Mouse (Mus musculus) heart, embryonic 14.5 days (tissue): Measurements from ENCODE around the gene Gm2832. TPM values are rescaled to one million over a fixed set of nuclear protein-coding genes. Genes with fewer than 3 reads are reported as not detected.
"Not testable (repeated sequence)": the region's sequence is repeated elsewhere in the genome, so short reads cannot be mapped to it uniquely, and the experiment has no call there.

Experiments used
- ATAC-seq: fragments of 200-750 bp; cut with Nextera tagmentation; 2 replicates; pipeline ENCODE4 v1.8.0; 2017; ENCODE audit warnings: low read depth, moderate TSS enrichment; ENCODE audit not compliant: insufficient number of reproducible peaks, insufficient read depth, low FRiP score
- H3K27ac ChIP-seq, 2 experiments: fragments of 200-500 bp in 1 of 2; fragments of 300-500 bp in 1 of 2; sonication (generic) in 1 of 2; replicated peaks in 1 of 2; 2 replicates each; pipeline ENCODE4 v1.5.1; 2012 to 2014; ENCODE audit warnings: low read depth in 2 of 2, low read length in 2 of 2, control low read depth in 1 of 2, mild to moderate bottlenecking in 1 of 2, mixed read lengths in 1 of 2; ENCODE audit not compliant: control insufficient read depth in 1 of 2, insufficient read depth in 1 of 2
- H3K27me3 ChIP-seq: fragments of 300-500 bp; sonication (generic); 2 replicates; pipeline ENCODE4 v1.6.1; 2014; ENCODE audit warnings: mild to moderate bottlenecking, low read length, control low read depth; ENCODE audit not compliant: control insufficient read depth, insufficient read depth
- H3K36me3 ChIP-seq: fragments of 300-500 bp; sonication (generic); 2 replicates; pipeline ENCODE4 v1.6.1; 2014; ENCODE audit warnings: mild to moderate bottlenecking, control low read depth, low read length, mixed read lengths; ENCODE audit not compliant: control insufficient read depth, insufficient read depth
- H3K4me1 ChIP-seq, 2 experiments: fragments of 200-500 bp in 1 of 2; fragments of 300-500 bp in 1 of 2; sonication (generic) in 1 of 2; 2 replicates each; pipeline ENCODE4 v1.6.1; 2012 to 2014; ENCODE audit warnings: low read length in 2 of 2, control low read depth in 1 of 2, mixed read lengths in 1 of 2; ENCODE audit not compliant: control insufficient read depth in 2 of 2, insufficient read depth in 2 of 2
- H3K4me2 ChIP-seq: fragments of 300-500 bp; sonication (generic); 2 replicates; pipeline ENCODE4 v1.6.1; 2014; ENCODE audit warnings: mild to moderate bottlenecking, low read length
- H3K4me3 ChIP-seq, 2 experiments: fragments of 200-500 bp in 1 of 2; fragments of 300-500 bp in 1 of 2; sonication (generic) in 1 of 2; 2 replicates each; pipeline ENCODE4 v1.5.1; 2012 to 2014; ENCODE audit warnings: low read length in 2 of 2, mild to moderate bottlenecking in 2 of 2, control low read depth in 1 of 2, low read depth in 1 of 2, moderate library complexity in 1 of 2; ENCODE audit not compliant: control insufficient read depth in 1 of 2, insufficient read depth in 1 of 2
- H3K9ac ChIP-seq: fragments of 300-500 bp; sonication (generic); 2 replicates; pipeline ENCODE4 v1.6.1; 2014; ENCODE audit warnings: mild to moderate bottlenecking, low read length
- H3K9me3 ChIP-seq: fragments of 300-500 bp; sonication (generic); 2 replicates; pipeline ENCODE4 v1.6.1; 2016; ENCODE audit warnings: low read length, control low read depth; ENCODE audit not compliant: control insufficient read depth
- WGBS: fragments of 180-500 bp; shearing (Covaris S2); extraction: QIAGEN DNeasy Blood & Tissue Kit; methylation state at CpG from one replicate; pipeline ENCODE4 v1.1.7; 2014; 5-methylcytosine and 5-hydroxymethylcytosine counted together
- polyA plus RNA-seq: library from polyadenylated mRNA; unstranded; fragments of >200 nt; fragmentation: Nextera tagmentation; extraction: Ambion mirVana; gene quantifications from 2 replicates; pipeline ENCODE4 v1.2.1, GENCODE M21; 2014

Gm2832 gene
- not detected in 2 replicates for polyA plus RNA-seq

GRCm38 (mm10) chr14:41278505-41278904 lies at the start of gene Gm2832:
TSS of gene Gm2832 (plus strand) at chr14:41278805.
- H3K9ac ChIP-seq, H3K36me3 ChIP-seq, H3K4me2 ChIP-seq, H3K27ac ChIP-seq, H3K27me3 ChIP-seq, H3K4me3 ChIP-seq, H3K4me1 ChIP-seq, ATAC-seq, H3K9me3 ChIP-seq: not testable (repeated sequence)
- 71% methylated on average over 2 of the region's 3 CpGs for WGBS

GRCm38 (mm10) chr14:41263296-41263695 lies 15.3 kb upstream of the Gm2832 start:
- not testable (repeated sequence) for H3K4me2 ChIP-seq, H3K4me1 ChIP-seq, H3K9me3 ChIP-seq, H3K27me3 ChIP-seq, ATAC-seq, H3K36me3 ChIP-seq, H3K9ac ChIP-seq, H3K27ac ChIP-seq, H3K4me3 ChIP-seq
- WGBS: 35% methylated on average over 4 of the region's 4 CpGs

- H3K27me3 ChIP-seq, H3K9me3 ChIP-seq, H3K27ac ChIP-seq, H3K36me3 ChIP-seq, H3K4me1 ChIP-seq, H3K4me3 ChIP-seq, ATAC-seq, H3K9ac ChIP-seq: not testable (repeated sequence)
- WGBS: 2% methylated on average over 22 of the region's 29 CpGs
- H3K4me2 ChIP-seq: peak overlapping the region; percentile 57
These were observed 14.5 kb upstream of the Gm2832 start for GRCm38 (mm10) chr14:41263853-41264755.

- peak overlapping the region; percentile 57 for H3K4me2 ChIP-seq
- not testable (repeated sequence) for H3K4me1 ChIP-seq, H3K27me3 ChIP-seq, H3K27ac ChIP-seq, H3K9ac ChIP-seq, H3K9me3 ChIP-seq, H3K36me3 ChIP-seq
- H3K4me3 ChIP-seq: peak overlapping the region; percentile 23 to 30
- under 1% methylated on average over 23 of the region's 36 CpGs for WGBS
- peak; percentile 26; the same call in 1 of the 2 replicates for ATAC-seq
These were observed 13.6 kb upstream of the Gm2832 start for GRCm38 (mm10) chr14:41264756-41265566.

- not testable (repeated sequence) for H3K9me3 ChIP-seq, H3K27me3 ChIP-seq, ATAC-seq, H3K27ac ChIP-seq, H3K4me3 ChIP-seq, H3K4me1 ChIP-seq, H3K9ac ChIP-seq, H3K4me2 ChIP-seq, H3K36me3 ChIP-seq
- 42% methylated on average over 1 of the region's 1 CpGs for WGBS
These were observed 7.4 kb downstream of the Gm2832 start for GRCm38 (mm10) chr14:41285965-41286364.

Other genes starting within 250 kb of the Gm2832 start
- 0.26 and 0.34 TPM in 2 replicates for gene Dydc2, start 209.6 kb upstream of the Gm2832 start, polyA plus RNA-seq
- 0.26 TPM in 1 of 2 replicates, not detected in the other for gene Dydc1, start 205.9 kb upstream of the Gm2832 start, polyA plus RNA-seq
- gene Mat1a, start 173.8 kb upstream of the Gm2832 start, polyA plus RNA-seq: 0.63 and 0.82 TPM in 2 replicates
- 0.24 and 0.32 TPM in 2 replicates for gene Sftpa1, start 147.0 kb upstream of the Gm2832 start, polyA plus RNA-seq
- not detected in 2 replicates for gene Mbl1, start 127.3 kb upstream of the Gm2832 start, polyA plus RNA-seq
- not detected in 2 replicates for gene Sftpd, start 93.7 kb upstream of the Gm2832 start, polyA plus RNA-seq
- not detected in 2 replicates for gene Gm5798, start 69.8 kb downstream of the Gm2832 start, polyA plus RNA-seq
- gene Gm7945, start 107.6 kb downstream of the Gm2832 start, polyA plus RNA-seq: not detected in 2 replicates
- not detected in 2 replicates for gene Gm6482, start 129.5 kb downstream of the Gm2832 start, polyA plus RNA-seq
- gene Gm7954, start 174.7 kb downstream of the Gm2832 start, polyA plus RNA-seq: not detected in 2 replicates
- not detected in 2 replicates for gene Gm3486, start 210.7 kb downstream of the Gm2832 start, polyA plus RNA-seq